Mouse (Mus musculus): Measurements from ENCODE around the gene Ppp1r1c. TPM values are rescaled to one million over a fixed set of nuclear protein-coding genes. Genes with fewer than 3 reads are reported as not detected.
"Not testable (repeated sequence)": the region's sequence is repeated elsewhere in the genome, so short reads cannot be mapped to it uniquely, and the experiment has no call there.

Gene Ppp1r1c
- polyA plus RNA-seq, 1 experiment from 2014 or later = not detected

GRCm38 (mm10) chr2:79815708-79816484 lies 108.3 kb downstream of the Ppp1r1c start:
- peak; percentile 28; the same call in 1 of the 2 replicates for ATAC-seq
- 38% methylated on average over 3 of the region's 3 CpGs for WGBS
- Histone ChIP-seq H3K27me3 (replicated peaks) (no peaks in the 10 kb centered on the region), H3K9ac (no peak overlapping the region), H3K36me3 (no peaks in the 10 kb centered on the region), H3K27ac (no peak overlapping the region), H3K9me3 (no peaks in the 10 kb centered on the region), H3K4me3 (replicated peaks) (no peak overlapping the region), H3K4me1 (replicated peaks) (no peaks in the 10 kb centered on the region), H3K4me2 (replicated peaks) (no peak overlapping the region)

GRCm38 (mm10) chr2:79819543-79819942 lies 112.0 kb downstream of the Ppp1r1c start:
- H3K4me1 ChIP-seq (replicated peaks) = no peaks in the 10 kb centered on the region
- H3K9ac ChIP-seq = no peak overlapping the region
- H3K36me3 ChIP-seq = no peaks in the 10 kb centered on the region
- H3K27ac ChIP-seq = no peak overlapping the region
- ATAC-seq = no peak
- no peaks in the 10 kb centered on the region for H3K27me3 ChIP-seq (replicated peaks)
- 82% methylated on average over 3 of the region's 3 CpGs for WGBS
- H3K4me2 ChIP-seq (replicated peaks) = no peak overlapping the region
- H3K4me3 ChIP-seq (replicated peaks) = no peak overlapping the region
- H3K9me3 ChIP-seq = no peaks in the 10 kb centered on the region

GRCm38 (mm10) chr2:79825853-79826252 lies 118.3 kb downstream of the Ppp1r1c start:
- no peak overlapping the region for H3K4me2 ChIP-seq (replicated peaks)
- ATAC-seq = no peak
- no peaks in the 10 kb centered on the region for H3K36me3 ChIP-seq
- H3K27me3 ChIP-seq (replicated peaks) = no peaks in the 10 kb centered on the region
- no peak overlapping the region for H3K27ac ChIP-seq
- H3K4me1 ChIP-seq (replicated peaks) = no peaks in the 10 kb centered on the region
- H3K9ac ChIP-seq = no peak overlapping the region
- H3K9me3 ChIP-seq = no peaks in the 10 kb centered on the region
- H3K4me3 ChIP-seq (replicated peaks) = no peak overlapping the region
- 65% methylated on average over 4 of the region's 4 CpGs for WGBS

- Histone ChIP-seq H3K27ac (no peak overlapping the region), H3K4me1 (replicated peaks) (no peaks in the 10 kb centered on the region), H3K27me3 (replicated peaks) (no peaks in the 10 kb centered on the region), H3K36me3 (no peaks in the 10 kb centered on the region), H3K4me2 (replicated peaks) (no peak overlapping the region), H3K9ac (no peak overlapping the region), H3K4me3 (replicated peaks) (no peak overlapping the region), H3K9me3 (no peaks in the 10 kb centered on the region)
- no peak for ATAC-seq
- WGBS = 45% methylated on average over 6 of the region's 6 CpGs
Measured at GRCm38 (mm10) chr2:79839090-79839489, 131.5 kb downstream of the Ppp1r1c start.

GRCm38 (mm10) chr2:79839513-79839912 lies 131.9 kb downstream of the Ppp1r1c start:
- no peaks in the 10 kb centered on the region for H3K36me3 ChIP-seq
- H3K9ac ChIP-seq = no peak overlapping the region
- H3K27ac ChIP-seq = no peak overlapping the region
- no peak overlapping the region for H3K4me3 ChIP-seq (replicated peaks)
- H3K4me2 ChIP-seq (replicated peaks) = no peak overlapping the region
- H3K9me3 ChIP-seq = no peaks in the 10 kb centered on the region
- H3K27me3 ChIP-seq (replicated peaks) = no peaks in the 10 kb centered on the region
- 41% methylated on average over 5 of the region's 5 CpGs for WGBS
- no peak for ATAC-seq
- H3K4me1 ChIP-seq (replicated peaks) = no peaks in the 10 kb centered on the region

GRCm38 (mm10) chr2:79847396-79847795 lies 139.8 kb downstream of the Ppp1r1c start:
- H3K27me3 ChIP-seq (replicated peaks); H3K27ac ChIP-seq; ATAC-seq; H3K4me3 ChIP-seq (replicated peaks); H3K9me3 ChIP-seq; H3K4me1 ChIP-seq (replicated peaks); H3K9ac ChIP-seq; H3K36me3 ChIP-seq; H3K4me2 ChIP-seq (replicated peaks): not testable (repeated sequence)
- 85% methylated on average over 13 of the region's 13 CpGs for WGBS

GRCm38 (mm10) chr2:79856874-79857273 lies 149.3 kb downstream of the Ppp1r1c start:
- ATAC-seq = no peak
- no peak overlapping the region for H3K4me3 ChIP-seq (replicated peaks)
- no peaks in the 10 kb centered on the region for H3K36me3 ChIP-seq
- no peak overlapping the region for H3K4me2 ChIP-seq (replicated peaks)
- no peak overlapping the region for H3K27ac ChIP-seq
- WGBS = 81% methylated on average over 1 of the region's 1 CpGs
- no peaks in the 10 kb centered on the region for H3K4me1 ChIP-seq (replicated peaks)
- no peak overlapping the region for H3K9ac ChIP-seq
- no peaks in the 10 kb centered on the region for H3K27me3 ChIP-seq (replicated peaks)
- no peaks in the 10 kb centered on the region for H3K9me3 ChIP-seq

GRCm38 (mm10) chr2:79865275-79865999 lies 157.9 kb downstream of the Ppp1r1c start:
- no peaks in the 10 kb centered on the region for H3K36me3 ChIP-seq
- no peak overlapping the region for H3K4me2 ChIP-seq (replicated peaks)
- no peak overlapping the region for H3K27ac ChIP-seq
- H3K9ac ChIP-seq = no peak overlapping the region
- 46% methylated on average over 9 of the region's 9 CpGs for WGBS
- H3K9me3 ChIP-seq = no peaks in the 10 kb centered on the region
- no peaks in the 10 kb centered on the region for H3K4me1 ChIP-seq (replicated peaks)
- H3K4me3 ChIP-seq (replicated peaks) = no peak overlapping the region
- no peaks in the 10 kb centered on the region for H3K27me3 ChIP-seq (replicated peaks)
- peak; percentile 62; the same call in 1 of the 2 replicates for ATAC-seq

Other genes starting within 250 kb of the Ppp1r1c start
- 19.5 and 20.5 TPM in 2 replicates for gene Itprid2, start 72.4 kb upstream of the Ppp1r1c start, polyA plus RNA-seq (2015; fragmentation: Nextera tagmentation; extraction: Ambion mirVana)